Mouse (Mus musculus) adrenal gland, postnatal 10 days (tissue): ENCODE results near the gene Zfp775. TPM values are rescaled to one million over a fixed set of nuclear protein-coding genes. Genes with fewer than 3 reads are reported as not detected.

ENCODE experiments used
- total RNA-seq, 2 experiments: library from RNA; stranded (reverse); gene quantifications; 2 replicates each; pipeline ENCODE4 v1.2.3; 2021

The Zfp775 gene
- total RNA-seq, 2 experiments from 2014 or later, result 6.1 to 6.2 TPM

Other genes with a start within 250 kb of the Zfp775 start
- 10 to 100 TPM; 20.9 to 38.5 TPM for gene Krba1, start 206.5 kb upstream of the Zfp775 start, total RNA-seq
- gene Zfp467, start 156.2 kb upstream of the Zfp775 start, total RNA-seq, result 10 to 100 TPM; 33.2 to 50.2 TPM
- 1 to 10 TPM; 1.5 to 2.9 TPM for gene Sspo, start 153.8 kb upstream of the Zfp775 start, total RNA-seq
- gene Atp6v0e2, start 64.4 kb upstream of the Zfp775 start, total RNA-seq, result 10 to 100 TPM; 35.9 to 42.8 TPM
- 10 to 100 TPM; 25.1 to 27.3 TPM for gene Lrrc61, start 47.3 kb upstream of the Zfp775 start, total RNA-seq
- gene Rarres2, start 29.3 kb upstream of the Zfp775 start, total RNA-seq, result 100 to 1,000 TPM; 198 to 328 TPM
- not detected for gene Gm45021, start 12.5 kb upstream of the Zfp775 start, total RNA-seq
- gene Repin1, start 8.2 kb upstream of the Zfp775 start, total RNA-seq, result 10 to 100 TPM; 37.6 to 42.0 TPM
- gene Gm44965, start 8.1 kb upstream of the Zfp775 start, total RNA-seq, result 1 to 10 TPM in 1 of 2 experiments, not detected in 1; 1.3 TPM
- gene AI854703, start 24.7 kb downstream of the Zfp775 start, total RNA-seq, result 1 to 10 TPM; 1.7 to 3.6 TPM
- 10 to 100 TPM; 11.7 to 14.8 TPM for gene Gimap8, start 45.2 kb downstream of the Zfp775 start, total RNA-seq
- 1 to 10 TPM; 9.0 TPM for gene Gimap9, start 74.1 kb downstream of the Zfp775 start, total RNA-seq
- gene Gimap4, start 82.5 kb downstream of the Zfp775 start, total RNA-seq, result 10 to 100 TPM; 50.2 to 52.8 TPM
- 10 to 100 TPM; 70.8 to 75.9 TPM for gene Gimap6, start 106.2 kb downstream of the Zfp775 start, total RNA-seq
- gene Gm28053, start 116.5 kb downstream of the Zfp775 start, total RNA-seq, result 10 to 100 TPM in 1 of 2 experiments, 1 to 10 TPM in 1; 9.1 to 10.3 TPM
- 1 to 10 TPM in 1 of 2 experiments, under 1 TPM in 1; 0.96 to 1.6 TPM for gene Gimap7, start 116.6 kb downstream of the Zfp775 start, total RNA-seq
- gene Gimap1, start 137.0 kb downstream of the Zfp775 start, total RNA-seq, result 10 to 100 TPM; 18.7 to 24.2 TPM
- 10 to 100 TPM; 14.2 to 19.5 TPM for gene Gimap5, start 144.1 kb downstream of the Zfp775 start, total RNA-seq
- gene Gimap3, start 168.8 kb downstream of the Zfp775 start, total RNA-seq, result 1 to 10 TPM; 4.5 to 5.4 TPM
- gene Tmem176a, start 238.9 kb downstream of the Zfp775 start, total RNA-seq, result 100 to 1,000 TPM; 138 to 148 TPM
- 100 to 1,000 TPM; 280 to 302 TPM for gene Tmem176b, start 239.4 kb downstream of the Zfp775 start, total RNA-seq